Mouse (Mus musculus) G1E (cell line): ENCODE data around the gene Ppp3ca.

ENCODE experiments used
- CTCF ChIP-seq: IDR thresholded peaks from 2 replicates; pipeline ENCODE4 v1.5.1; 2012; ENCODE audit warnings: low read depth, low read length, inconsistent platforms, mixed read lengths
- GATA2 ChIP-seq: IDR thresholded peaks from 2 replicates; pipeline ENCODE4 v1.6.1; 2012; ENCODE audit warnings: low read depth, low read length, inconsistent platforms, borderline replicate concordance
- TAL1 ChIP-seq: conservative IDR thresholded peaks from 2 replicates; pipeline ENCODE4 v1.6.1; 2012; ENCODE audit warnings: low read depth, low read length, inconsistent platforms, mixed read lengths

DNA sequence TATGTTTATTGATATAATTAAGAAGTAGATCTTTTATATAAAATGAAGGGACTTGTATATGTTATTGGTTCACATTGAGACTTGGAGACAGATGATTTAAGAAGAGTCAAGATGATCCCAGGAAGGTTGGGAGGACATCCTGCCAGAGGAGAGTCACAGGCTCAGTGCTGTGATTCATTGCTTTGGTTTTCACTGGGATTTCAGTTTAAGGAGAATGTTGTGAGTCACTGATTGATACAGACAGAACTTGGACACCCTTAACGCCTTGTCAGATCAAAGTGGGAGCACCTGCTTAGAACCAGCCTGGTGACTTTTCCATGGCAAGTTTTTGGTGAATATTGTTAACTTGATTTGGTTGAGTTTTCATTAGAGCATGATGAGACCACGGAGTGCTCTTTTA, 58.0 kb downstream of the Ppp3ca start:
- TF ChIP-seq CTCF (no peak), TAL1 (no peak), GATA2 (no peak)
